Mouse (Mus musculus) olfactory bulb, adult 2 months (tissue): ENCODE measurements around the gene Oasl1. TPM values are rescaled to one million over a fixed set of nuclear protein-coding genes. Genes with fewer than 3 reads are reported as not detected.
"Not testable (repeated sequence)": the region's sequence is repeated elsewhere in the genome, so short reads cannot be mapped to it uniquely, and the experiment has no call there.

Experiments
- H3K27ac ChIP-seq: fragments of 200-500 bp; 2 replicates; pipeline ENCODE4 v1.5.1; 2012; ENCODE audit warnings: low read depth, low read length; ENCODE audit not compliant: insufficient read depth
- H3K4me1 ChIP-seq: fragments of 200-500 bp; 2 replicates; pipeline ENCODE4 v1.6.1; 2012; ENCODE audit warnings: low read length; ENCODE audit not compliant: control insufficient read depth, insufficient read depth
- H3K4me3 ChIP-seq: fragments of 200-500 bp; 2 replicates; pipeline ENCODE4 v1.5.1; 2012; ENCODE audit warnings: mild to moderate bottlenecking, low read depth, low read length, moderate library complexity; ENCODE audit not compliant: insufficient read depth
- CTCF ChIP-seq: fragments of 200-500 bp; IDR thresholded peaks from 2 replicates; pipeline ENCODE4 v1.5.1; 2012; ENCODE audit warnings: low read depth, mild to moderate bottlenecking, low read length, moderate library complexity; ENCODE audit not compliant: insufficient read depth
- POLR2A ChIP-seq: fragments of 200-500 bp; IDR thresholded peaks from 2 replicates; pipeline ENCODE4 v1.6.1; 2012; ENCODE audit warnings: mild to moderate bottlenecking, low read depth, low read length, moderate library complexity; ENCODE audit not compliant: insufficient read depth
- WGBS: fragments of 180-500 bp; shearing (Covaris S2); methylation state at CpG from one replicate; pipeline ENCODE4 v1.1.7; 2018; 5-methylcytosine and 5-hydroxymethylcytosine counted together
- polyA plus RNA-seq: library from polyadenylated mRNA; stranded (reverse); fragments of >200 nt; gene quantifications from 2 replicates; pipeline ENCODE4 v1.2.4, GENCODE M21; 2012; ENCODE audit warnings: low replicate concordance; ENCODE audit not compliant: missing spikeins, insufficient read depth, insufficient read length

Oasl1 gene
- polyA plus RNA-seq, 1 experiment, result not detected

DNA sequence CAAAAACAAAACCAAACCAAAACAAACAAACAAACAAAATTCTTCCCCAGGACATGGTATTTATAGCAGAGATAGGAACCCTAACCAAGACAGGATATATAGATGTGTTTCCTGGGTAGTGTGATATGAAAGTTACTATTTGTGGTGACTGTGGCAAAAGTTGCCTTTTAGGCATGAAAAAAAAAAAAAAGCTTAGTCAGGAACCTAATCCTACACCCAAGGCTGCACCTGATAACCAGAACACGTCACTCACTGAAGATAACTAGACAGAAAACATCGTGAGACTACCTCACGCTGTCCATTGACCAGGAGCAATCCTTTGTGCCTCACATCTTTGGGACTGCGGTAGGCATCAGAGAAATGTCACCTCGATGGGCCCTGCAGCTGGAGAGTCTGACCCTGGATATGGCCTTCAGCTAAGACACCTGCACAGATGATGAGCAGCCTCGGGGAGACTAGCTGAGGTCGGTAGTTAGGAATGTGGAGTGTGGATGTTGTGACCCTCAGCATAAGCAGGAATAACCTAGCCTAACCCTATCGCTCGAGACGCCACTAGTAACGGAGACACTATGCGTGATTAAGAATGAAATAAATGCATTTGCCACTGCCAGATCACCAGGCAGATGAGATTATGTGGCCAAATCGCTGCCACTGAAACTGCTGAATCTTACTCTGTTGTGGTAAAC lies 26.2 kb upstream of the Oasl1 start, which contains the start of gene Oasl2:
Gene Oasl2, plus strand, starts transcription at position 249 of the 686 bp plus-strand sequence.
- H3K4me1 ChIP-seq, result peaks cover 3% of the 10 kb centered on the region; the same call in 1 of the 2 replicates
- TF ChIP-seq CTCF (no peak), POLR2A (no peak)
- WGBS, result 70% methylated on average over 13 of the region's 13 CpGs
- H3K4me3 ChIP-seq, result peak within 1 kb of the TSS; percentile 21; the same call in 1 of the 2 replicates
- H3K27ac ChIP-seq, result no peak within 1 kb of the TSS

- WGBS, result 15% methylated on average over 7 of the region's 7 CpGs
- peaks cover 3% of the 10 kb centered on the region; the same call in 1 of the 2 replicates for H3K4me1 ChIP-seq
- H3K4me3 ChIP-seq, result peak overlapping the region; percentile 21; the same call in 1 of the 2 replicates
- TF ChIP-seq CTCF, result no peak
- no peak for TF ChIP-seq POLR2A
- H3K27ac ChIP-seq, result no peak overlapping the region
Measured at GRCm38 (mm10) chr5:114897374-114897793, 25.7 kb upstream of the Oasl1 start.

- Histone ChIP-seq H3K27ac (no peak overlapping the region), H3K4me1 (peaks cover 3% of the 10 kb centered on the region; the same call in 1 of the 2 replicates), H3K4me3 (no peak overlapping the region)
- TF ChIP-seq POLR2A (no peak), CTCF (no peak)
- WGBS, result 89% methylated on average over 7 of the region's 7 CpGs
Measured at GRCm38 (mm10) chr5:114898857-114899256, 24.2 kb upstream of the Oasl1 start.

- TF ChIP-seq POLR2A (no peak), CTCF (no peak)
- Histone ChIP-seq H3K4me3 (no peak overlapping the region), H3K27ac (no peak overlapping the region), H3K4me1 (peaks cover 2% of the 10 kb centered on the region; the same call in 1 of the 2 replicates)
- 43% methylated on average over 1 of the region's 1 CpGs for WGBS
Measured at GRCm38 (mm10) chr5:114902413-114902812, 20.6 kb upstream of the Oasl1 start.

DNA sequence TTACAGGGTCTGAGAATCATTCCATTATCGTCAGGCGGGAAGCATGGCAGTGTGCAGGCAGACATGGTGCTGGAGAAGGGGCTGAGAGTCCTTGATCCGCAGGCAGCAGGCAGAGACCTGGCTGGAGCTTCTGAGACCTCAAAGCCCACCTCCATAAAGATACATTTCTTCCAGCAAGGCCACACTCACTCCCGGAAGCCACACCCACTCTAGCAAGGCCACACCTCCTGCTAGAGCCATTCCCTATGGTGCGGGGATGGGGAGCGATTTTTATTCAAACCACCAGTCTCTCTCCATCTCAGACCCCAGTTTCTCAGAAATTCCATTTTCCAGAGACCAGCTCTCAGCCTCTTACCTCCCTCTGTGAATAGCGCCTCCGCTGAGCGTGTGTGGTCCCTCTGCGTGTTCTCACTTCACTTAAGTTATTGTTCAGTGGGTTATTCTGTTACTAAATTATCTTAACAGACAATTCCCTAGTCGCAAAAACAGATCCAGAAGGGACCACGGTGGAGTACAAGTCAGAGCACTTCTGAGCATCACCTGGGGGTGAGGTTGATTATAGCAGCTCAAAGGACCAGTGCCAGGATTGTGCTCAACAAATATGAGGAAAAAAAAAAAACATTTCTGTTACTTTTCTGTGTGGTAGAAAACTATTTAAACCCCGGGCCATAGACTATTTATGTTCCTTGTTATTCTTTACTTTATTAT lies 14.3 kb upstream of the Oasl1 start:
- WGBS, result 47% methylated on average over 13 of the region's 13 CpGs

DNA sequence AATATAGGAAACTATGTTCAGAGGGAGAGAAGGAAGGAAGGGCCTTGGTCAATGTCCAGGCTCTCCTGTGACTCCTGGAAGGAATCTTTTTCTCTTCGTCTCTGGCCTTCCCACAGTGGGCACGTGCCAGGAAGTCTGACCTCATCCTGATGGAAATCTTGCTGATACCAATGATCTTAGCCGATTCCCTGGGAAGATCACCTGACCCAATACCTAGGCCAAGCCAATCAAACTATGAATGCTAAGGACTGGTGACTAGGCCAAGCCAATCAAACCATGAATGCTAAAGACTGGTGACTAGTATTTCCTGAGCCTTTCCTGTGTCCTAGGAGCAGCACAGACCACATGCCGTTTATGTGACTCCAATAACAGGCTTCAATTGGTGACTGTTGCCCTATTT lies 9.4 kb upstream of the Oasl1 start:
- Histone ChIP-seq H3K27ac (no peak overlapping the region), H3K4me1 (peaks cover 3% of the 10 kb centered on the region; the same call in 1 of the 2 replicates), H3K4me3 (no peak overlapping the region)
- WGBS, result 81% methylated on average over 4 of the region's 4 CpGs
- TF ChIP-seq POLR2A (no peak), CTCF (no peak)

More for the DNA sequence above, 14.3 kb upstream of the Oasl1 start:
- no peak for TF ChIP-seq CTCF
- no peak for TF ChIP-seq POLR2A
- no peak overlapping the region for H3K27ac ChIP-seq
- no peak overlapping the region for H3K4me3 ChIP-seq
- H3K4me1 ChIP-seq, result no peaks in the 10 kb centered on the region

DNA sequence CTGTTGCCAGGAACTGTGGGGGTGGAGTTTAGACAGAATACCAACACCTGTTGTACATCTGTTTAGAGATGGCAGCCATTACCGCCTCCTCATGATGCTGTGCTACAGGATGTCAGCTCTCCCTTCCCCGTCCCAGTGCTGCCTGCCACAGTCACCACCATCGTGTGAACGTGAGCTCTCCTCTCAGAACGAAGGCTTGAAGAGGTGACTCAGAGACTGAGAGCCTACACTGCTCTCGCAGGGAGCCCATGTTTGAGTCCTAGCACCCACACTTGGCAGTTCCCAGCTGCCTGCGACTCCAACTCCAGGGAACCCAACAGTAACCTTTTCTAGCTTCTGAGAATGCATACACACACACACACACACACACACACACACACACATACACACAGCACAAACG lies 8.2 kb upstream of the Oasl1 start:
- TF ChIP-seq POLR2A (no peak), CTCF (no peak)
- 43% methylated on average over 8 of the region's 8 CpGs for WGBS
- peaks cover 3% of the 10 kb centered on the region; the same call in 1 of the 2 replicates for H3K4me1 ChIP-seq
- H3K4me3 ChIP-seq, result no peak overlapping the region
- H3K27ac ChIP-seq, result no peak overlapping the region

- TF ChIP-seq POLR2A (no peak), CTCF (no peak)
- no peak overlapping the region for H3K27ac ChIP-seq
- H3K4me1 ChIP-seq, result peaks cover 3% of the 10 kb centered on the region; the same call in 1 of the 2 replicates
- 74% methylated on average over 5 of the region's 5 CpGs for WGBS
- H3K4me3 ChIP-seq, result no peak overlapping the region
Measured at GRCm38 (mm10) chr5:114915854-114916253, 7.2 kb upstream of the Oasl1 start.

- Histone ChIP-seq H3K4me3 (no peak overlapping the region), H3K27ac (no peak overlapping the region), H3K4me1 (peaks cover 3% of the 10 kb centered on the region; the same call in 1 of the 2 replicates)
- whole genome bisulfite sequencing, result 80% methylated on average over 4 of the region's 4 CpGs
- TF ChIP-seq POLR2A (no peak), CTCF (no peak)
Measured at GRCm38 (mm10) chr5:114916777-114917176, 6.3 kb upstream of the Oasl1 start.

- H3K4me1 ChIP-seq, H3K27ac ChIP-seq, H3K4me3 ChIP-seq: not testable (repeated sequence)
- WGBS, result 93% methylated on average over 5 of the region's 5 CpGs
Measured at GRCm38 (mm10) chr5:114917357-114917756, 5.7 kb upstream of the Oasl1 start.
